Mouse (Mus musculus) adrenal gland, adult 2 months (tissue): ENCODE measurements around the gene Cenpe. TPM values are rescaled to one million over a fixed set of nuclear protein-coding genes. Genes with fewer than 3 reads are reported as not detected.

Experiments used
- DNase-seq: peaks from one replicate; pipeline ENCODE4 v3.0.0; 2021
- polyA plus RNA-seq: library from polyadenylated mRNA; depleted of rRNA; stranded (reverse); fragments of >200 nt; gene quantifications from 2 replicates; pipeline ENCODE4 v1.2.3, GENCODE M21; 2012
- total RNA-seq, 2 experiments: library from RNA; stranded (reverse); gene quantifications; 2 replicates each; pipeline ENCODE4 v1.2.3; 2021

The Cenpe gene
- total and polyA plus RNA-seq, 3 experiments = 0.42 to 2.1 (median 1.4) TPM

GRCm38 (mm10) chr3:135280669-135281415 is 68.5 kb downstream of the Cenpe start, which contains the start of gene Bdh2:
Gene Bdh2, plus strand, starts transcription at chr3:135281221.
- peak; percentile 75 for DNase-seq

GRCm38 (mm10) chr3:135281701-135282100 is 69.4 kb downstream of the Cenpe start:
- DNase-seq = no peak

GRCm38 (mm10) chr3:135285256-135285655 is 72.9 kb downstream of the Cenpe start:
- DNase-seq = no peak

- DNase-seq = no peak
Measured at GRCm38 (mm10) chr3:135285807-135286206, 73.5 kb downstream of the Cenpe start.

- no peak for DNase-seq
Measured at GRCm38 (mm10) chr3:135288138-135288750, 75.9 kb downstream of the Cenpe start.

- DNase-seq = no peak
Measured at GRCm38 (mm10) chr3:135289148-135289547, 76.8 kb downstream of the Cenpe start.

GRCm38 (mm10) chr3:135290249-135290894 is 78.0 kb downstream of the Cenpe start:
- DNase-seq = peak; percentile 50

- DNase-seq = no peak
Measured at GRCm38 (mm10) chr3:135293703-135294102, 81.4 kb downstream of the Cenpe start.

- DNase-seq = no peak
Measured at GRCm38 (mm10) chr3:135295559-135295958, 83.2 kb downstream of the Cenpe start.

GRCm38 (mm10) chr3:135298560-135298959 is 86.2 kb downstream of the Cenpe start:
- peak; percentile 89 for DNase-seq

GRCm38 (mm10) chr3:135300081-135300480 is 87.7 kb downstream of the Cenpe start:
- no peak for DNase-seq

- DNase-seq = no peak
Measured at GRCm38 (mm10) chr3:135304060-135304459, 91.7 kb downstream of the Cenpe start.

GRCm38 (mm10) chr3:135304566-135304965 is 92.2 kb downstream of the Cenpe start:
- no peak for DNase-seq

- peak; percentile 25 for DNase-seq
Measured at GRCm38 (mm10) chr3:135307411-135308259, 95.3 kb downstream of the Cenpe start, which contains the start of gene Slc9b2. Gene Slc9b2, plus strand, starts transcription at chr3:135307700.

GRCm38 (mm10) chr3:135312916-135313491 is 100.7 kb downstream of the Cenpe start:
- no peak for DNase-seq

- DNase-seq = no peak
Measured at GRCm38 (mm10) chr3:135313727-135314126, 101.4 kb downstream of the Cenpe start.

GRCm38 (mm10) chr3:135314811-135315210 is 102.5 kb downstream of the Cenpe start:
- no peak for DNase-seq

GRCm38 (mm10) chr3:135315720-135316425 is 103.5 kb downstream of the Cenpe start:
- DNase-seq = no peak

- DNase-seq = no peak
Measured at GRCm38 (mm10) chr3:135318331-135318730, 106.0 kb downstream of the Cenpe start.
